Mouse (Mus musculus): ENCODE results near the gene Tdrd5.
"Not testable (repeated sequence)": the region's sequence is repeated elsewhere in the genome, so short reads cannot be mapped to it uniquely, and the experiment has no call there.

Tdrd5 gene

DNA sequence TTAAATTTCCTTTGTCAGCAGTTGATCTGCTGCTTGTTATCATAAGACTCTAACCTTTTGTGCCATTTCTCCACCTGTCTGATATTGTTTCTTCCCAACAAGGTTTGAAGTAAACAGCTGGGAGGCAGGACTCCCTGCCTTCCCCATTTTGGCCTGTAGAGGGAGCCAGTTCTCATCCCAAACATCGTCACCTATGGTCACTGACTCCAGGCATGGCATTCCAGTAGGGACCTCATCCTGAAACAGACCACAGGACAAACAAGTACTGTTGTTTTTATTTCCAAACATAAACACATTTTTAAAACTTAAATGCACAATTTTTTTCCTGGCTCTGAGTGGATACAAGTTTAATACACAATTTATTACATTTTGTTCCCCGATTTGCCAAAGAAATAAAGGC is 40.1 kb downstream of the Tdrd5 start:
- in situ Hi-C loops (cut with MboI, MseI), result no loop called here

DNA sequence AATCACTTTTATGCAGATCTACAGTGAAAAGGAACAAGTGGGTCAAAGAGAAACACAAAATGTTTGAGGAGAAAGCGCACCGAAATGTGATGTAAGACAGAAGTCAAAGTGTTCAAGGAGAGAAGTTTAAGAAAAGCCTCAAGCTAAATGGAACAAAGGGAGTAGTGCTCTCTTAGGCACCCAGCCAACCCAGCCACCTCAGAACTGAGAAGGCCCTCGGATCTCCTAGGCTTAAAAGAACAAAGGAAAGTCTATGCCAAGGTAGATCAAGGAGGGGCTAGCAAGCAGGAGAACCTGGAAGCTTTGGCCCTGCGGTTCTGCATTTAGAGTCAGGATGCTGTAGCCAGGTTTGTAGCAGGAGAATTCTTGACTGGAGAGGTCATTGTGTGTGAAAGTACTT is 48.6 kb downstream of the Tdrd5 start:
- in situ Hi-C loops (cut with MboI, MseI), result no loop called here

DNA sequence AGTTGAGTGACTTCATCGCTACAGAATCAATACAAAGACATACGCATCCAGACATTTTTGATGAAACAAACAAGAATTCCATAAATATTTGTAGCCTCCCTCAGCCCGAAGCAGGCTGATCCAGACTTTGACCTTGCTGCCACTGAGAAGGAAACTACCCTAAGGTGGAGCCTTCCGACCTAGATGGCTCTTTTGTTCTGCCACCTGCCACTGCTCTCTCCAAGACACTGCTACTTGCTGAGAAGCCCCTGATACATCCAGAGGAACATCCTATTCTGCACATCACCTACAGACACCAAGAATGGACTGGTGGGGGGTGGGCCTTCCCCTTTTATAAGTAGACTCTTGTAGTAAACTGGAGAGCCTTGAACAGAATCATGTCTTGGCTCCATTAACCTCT is 52.4 kb downstream of the Tdrd5 start:
- in situ Hi-C loops (cut with MboI, MseI), result not testable (repeated sequence)

DNA sequence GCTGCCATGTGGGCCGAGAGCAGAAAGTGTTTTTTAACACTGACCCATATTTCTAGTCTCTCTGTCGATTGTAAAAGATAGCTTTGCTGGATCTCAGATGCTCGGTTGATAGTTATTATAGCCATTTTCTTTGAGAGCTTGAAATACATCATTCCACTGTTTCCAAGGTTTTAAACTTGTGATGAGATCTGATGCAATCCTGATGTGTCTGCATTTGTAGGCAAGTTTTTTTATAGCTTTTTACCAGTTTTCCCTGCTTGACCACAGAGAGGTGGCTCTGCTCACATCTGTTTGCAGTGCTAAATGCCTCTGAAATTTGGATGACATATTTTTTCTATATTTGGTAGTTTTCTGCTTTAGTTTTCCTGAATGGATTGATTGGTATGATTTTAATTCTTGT is 55.6 kb downstream of the Tdrd5 start:
- in situ Hi-C loops (cut with MboI, MseI), result no loop called here

DNA sequence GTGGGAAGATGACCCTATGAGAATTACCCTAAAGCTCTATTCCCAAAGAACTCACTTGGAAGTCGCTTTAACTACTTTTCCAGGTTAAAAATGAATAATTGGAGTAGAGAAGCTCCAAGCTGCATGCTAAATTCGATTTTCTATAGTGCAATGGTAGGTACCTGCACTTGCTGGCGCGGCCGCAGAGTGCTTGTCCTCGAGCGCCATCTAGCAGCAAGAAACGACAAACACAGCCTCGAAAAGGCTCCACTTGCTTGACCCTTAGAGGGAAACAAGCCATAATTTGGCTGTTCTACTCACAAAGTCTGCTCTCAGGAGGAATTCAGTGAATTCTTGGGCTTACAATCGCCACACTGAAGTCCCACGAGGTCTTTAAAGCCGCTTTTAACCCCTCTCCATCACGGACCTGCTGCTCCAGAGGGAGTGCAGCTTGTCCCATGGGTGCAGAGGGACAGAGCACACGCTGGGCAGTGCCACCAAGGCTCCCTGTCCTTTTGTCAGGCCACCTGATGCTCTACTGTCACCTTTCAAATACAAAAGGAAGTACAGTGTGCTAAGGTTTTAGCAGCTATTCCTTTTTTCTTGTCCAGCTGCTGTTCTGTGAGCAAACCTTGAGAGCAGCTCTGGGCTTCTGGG is 61.6 kb downstream of the Tdrd5 start:
- in situ Hi-C loops (cut with MboI, MseI), result no loop called here

DNA sequence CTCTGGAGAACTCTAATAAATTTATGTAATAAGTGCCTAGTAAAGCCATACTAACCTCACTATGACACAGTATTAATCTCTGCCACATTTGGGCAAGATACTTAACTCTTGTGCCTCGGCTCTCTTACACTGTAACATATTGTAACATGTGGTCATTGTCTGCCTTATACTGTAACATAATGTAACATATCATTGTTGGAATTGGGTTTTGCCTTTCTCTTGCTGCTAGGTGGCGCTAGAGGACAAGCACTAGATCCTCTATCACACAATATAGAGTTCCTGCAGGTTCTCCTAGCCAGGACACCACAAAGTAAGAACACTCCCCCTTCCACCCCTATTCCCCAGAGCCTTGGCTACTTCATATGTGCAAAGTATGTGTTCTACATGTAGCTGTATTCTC is 62.4 kb downstream of the Tdrd5 start:
- in situ Hi-C loops (cut with MboI, MseI), result no loop called here

DNA sequence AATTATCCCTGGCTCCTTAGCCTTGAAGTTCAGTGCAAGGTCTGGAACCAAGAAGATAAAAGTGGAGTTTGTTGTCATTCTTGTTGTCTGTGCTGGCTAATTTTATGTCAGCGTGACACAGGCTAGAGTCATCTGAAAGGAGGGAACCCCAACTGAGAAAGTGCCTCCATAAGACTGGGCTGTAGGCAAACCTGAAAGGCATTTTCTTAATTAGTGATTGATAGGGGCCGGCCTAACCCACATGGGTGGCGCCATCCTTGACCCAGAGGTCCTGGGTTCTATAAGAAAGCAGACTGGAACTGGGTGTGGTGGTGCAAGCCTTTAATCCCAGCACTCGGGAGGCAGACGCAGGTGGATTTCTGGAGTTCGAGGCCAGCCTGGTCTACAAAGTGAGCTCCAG is 72.3 kb downstream of the Tdrd5 start:
- in situ Hi-C loops (cut with MboI, MseI), result loop anchor here (5.0 to 10.0 kb wide), 2 partner anchors 144 to 404 kb away; no protein-coding TSS in a partner anchor

DNA sequence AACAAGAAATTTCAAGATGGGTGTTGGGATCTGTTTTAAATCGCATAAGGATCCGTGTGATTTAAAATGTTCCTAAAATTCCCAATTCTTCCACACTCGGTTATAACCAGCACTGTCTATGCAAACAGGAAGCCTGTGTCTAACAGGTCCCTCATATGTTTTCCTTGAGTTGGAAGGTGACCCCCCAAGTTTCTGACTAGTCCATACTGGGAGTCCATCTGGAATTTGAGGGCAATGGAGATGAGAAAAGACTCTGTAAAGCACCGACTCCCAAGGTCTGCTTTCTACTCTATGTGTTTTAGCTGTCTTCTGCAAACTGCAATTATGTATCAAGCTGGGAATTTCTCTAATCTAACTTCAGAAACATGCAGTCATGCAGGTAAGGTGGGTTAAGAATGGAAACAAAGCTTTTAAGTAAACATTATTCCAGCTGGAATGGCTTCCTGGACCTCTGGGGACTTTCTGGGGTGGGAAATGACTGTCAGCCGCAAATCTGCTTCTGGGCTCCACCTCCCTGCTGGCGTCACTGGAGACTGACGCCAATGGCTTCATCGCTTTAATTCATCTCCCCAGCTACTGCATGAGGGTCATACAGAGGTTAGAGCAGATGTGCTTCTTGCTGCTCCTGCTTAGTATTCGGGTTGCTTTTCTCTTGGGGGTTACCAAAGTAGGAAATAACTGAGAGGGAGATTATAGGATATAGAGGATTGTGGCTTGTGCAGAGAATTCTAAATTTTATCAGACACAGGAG is 73.0 kb downstream of the Tdrd5 start:
- in situ Hi-C loops (cut with MboI, MseI), result loop anchor here (5.0 to 10.0 kb wide), 2 partner anchors 143 to 404 kb away; no protein-coding TSS in a partner anchor

DNA sequence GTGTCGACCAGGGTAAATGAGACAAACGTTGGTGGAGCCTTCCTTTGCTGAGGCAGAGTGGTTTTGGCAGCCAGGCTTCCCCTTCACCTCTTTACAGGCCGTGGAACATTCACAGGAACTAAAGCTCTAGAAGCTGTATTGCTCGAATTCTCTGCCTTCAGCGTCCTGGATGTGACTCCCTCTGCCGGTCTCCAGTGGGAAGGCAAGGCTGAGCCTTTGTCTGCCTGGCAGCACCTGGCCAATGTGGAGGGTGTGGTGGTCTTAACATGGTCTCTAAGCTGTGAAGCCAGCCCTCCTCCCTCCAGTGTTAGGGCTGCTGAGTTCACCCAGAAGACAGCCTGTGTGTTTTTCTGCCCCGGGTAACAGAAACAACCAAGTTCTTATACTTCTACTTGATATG is 74.0 kb downstream of the Tdrd5 start:
- in situ Hi-C loops (cut with MboI, MseI), result no loop called here

DNA sequence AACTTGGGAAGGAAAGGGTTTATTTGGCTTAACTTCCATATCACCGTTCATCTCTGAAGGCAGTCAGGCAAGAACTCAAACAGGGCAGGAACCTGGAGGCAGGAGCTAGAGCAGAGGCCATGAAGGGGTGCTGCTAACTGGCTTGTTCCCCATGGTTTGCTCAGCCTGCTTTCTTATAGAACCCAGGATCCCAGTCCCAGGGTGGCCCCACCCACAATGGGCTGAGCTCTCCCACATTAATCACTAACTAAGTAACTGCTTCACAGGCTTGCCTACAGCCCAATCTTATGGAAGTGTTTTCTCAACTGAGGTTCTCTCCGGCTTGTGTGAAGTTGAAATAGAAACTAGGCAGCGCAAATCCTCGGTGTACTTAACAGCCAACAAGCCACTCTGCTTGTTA is 74.7 kb downstream of the Tdrd5 start:
- in situ Hi-C loops (cut with MboI, MseI), result no loop called here

DNA sequence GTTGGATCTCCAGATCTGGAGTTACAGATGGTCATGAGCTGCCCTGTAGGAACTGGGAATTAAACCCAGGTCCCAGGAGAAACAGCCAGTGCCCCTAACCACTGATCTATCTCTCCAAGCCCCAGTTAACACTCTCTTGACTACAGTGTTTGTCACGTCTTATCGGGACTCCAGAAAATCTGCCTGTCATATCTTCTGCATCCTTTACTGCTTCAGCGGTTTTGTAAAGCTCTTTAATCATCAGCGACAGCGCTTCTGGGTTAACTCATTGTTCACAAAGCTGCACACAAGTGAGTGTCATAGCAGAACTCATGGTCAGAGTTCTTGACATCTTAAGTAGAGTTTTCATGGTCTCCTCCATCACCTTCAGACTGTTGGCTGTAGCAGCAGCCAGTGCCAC is 76.6 kb downstream of the Tdrd5 start:
- in situ Hi-C loops (cut with MboI, MseI), result no loop called here

DNA sequence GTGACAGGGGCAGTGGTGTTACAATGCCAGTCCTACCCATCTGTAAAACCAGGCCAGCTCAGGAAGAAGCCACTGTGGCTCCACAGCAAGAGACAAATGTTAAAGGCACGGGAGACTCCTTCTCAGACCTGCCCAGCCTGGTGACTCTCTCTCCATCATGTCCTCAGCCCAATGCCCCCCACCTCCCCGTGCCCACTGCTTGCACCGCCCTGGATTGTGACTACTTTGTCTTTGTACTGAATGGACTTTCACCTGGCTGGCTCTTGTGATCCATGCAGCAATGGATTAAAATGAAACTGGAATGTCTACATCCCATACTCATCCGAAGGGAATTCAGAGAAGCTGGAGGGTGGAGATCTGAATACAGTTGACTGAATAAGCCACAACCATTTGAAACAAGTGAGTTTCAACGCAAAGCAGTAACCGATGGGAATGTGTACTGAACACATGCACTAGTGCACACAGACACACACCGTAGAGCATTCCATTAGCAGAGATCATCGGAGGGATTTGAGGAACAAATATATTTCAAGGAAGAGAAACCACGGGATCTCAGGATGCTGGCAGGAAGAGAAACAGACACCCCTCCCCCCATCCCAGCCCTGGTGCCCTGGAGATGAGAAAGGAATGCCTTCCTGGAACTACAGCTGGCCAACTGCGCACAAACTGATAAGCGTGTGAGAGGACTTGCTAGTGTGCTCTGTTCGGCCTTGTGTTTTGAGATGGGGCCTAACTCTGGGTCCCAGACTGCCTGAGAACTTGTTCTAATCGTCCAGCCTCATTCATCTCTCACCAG is 81.1 kb downstream of the Tdrd5 start:
- in situ Hi-C loops (cut with MboI, MseI), result no loop called here

DNA sequence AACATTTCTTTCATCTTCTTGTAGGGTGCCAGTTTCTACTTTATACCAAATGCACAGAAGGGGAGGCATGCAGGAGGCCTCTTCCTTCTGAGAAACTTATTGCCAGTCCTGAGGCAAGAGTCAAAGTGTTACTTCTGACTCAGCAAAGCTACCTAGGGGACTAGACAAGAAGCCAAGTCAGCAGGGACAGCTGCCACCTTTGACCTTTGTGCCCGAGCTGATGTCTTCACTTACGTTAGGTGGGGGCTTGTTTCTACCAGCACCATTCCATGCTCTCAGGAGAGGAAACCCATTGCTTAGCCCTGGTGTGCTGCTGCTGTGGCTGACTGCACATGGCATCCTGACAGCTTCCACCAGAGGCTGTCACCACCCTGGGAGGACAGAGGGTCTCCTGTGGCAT is 82.1 kb downstream of the Tdrd5 start:
- in situ Hi-C loops (cut with MboI, MseI), result no loop called here

DNA sequence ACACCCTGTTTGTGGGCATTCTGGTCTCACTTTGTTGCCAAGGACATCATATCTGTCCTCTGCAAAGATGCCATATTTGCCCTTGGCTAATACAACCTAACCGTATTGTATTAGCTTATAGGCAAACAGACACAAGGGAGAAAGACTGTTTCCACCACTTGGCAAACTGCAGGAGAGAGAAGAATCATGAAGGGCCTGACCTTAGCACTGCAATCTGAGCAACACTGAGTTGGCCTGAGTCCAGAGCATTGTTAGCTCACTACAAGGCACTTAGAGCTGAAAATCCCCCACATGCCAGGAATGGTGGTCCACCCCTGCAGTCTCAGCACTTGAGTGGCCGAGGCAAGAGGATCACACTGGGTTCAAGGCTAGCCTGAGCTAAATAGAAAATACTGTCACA is 84.9 kb downstream of the Tdrd5 start:
- in situ Hi-C loops (cut with MboI, MseI), result no loop called here

DNA sequence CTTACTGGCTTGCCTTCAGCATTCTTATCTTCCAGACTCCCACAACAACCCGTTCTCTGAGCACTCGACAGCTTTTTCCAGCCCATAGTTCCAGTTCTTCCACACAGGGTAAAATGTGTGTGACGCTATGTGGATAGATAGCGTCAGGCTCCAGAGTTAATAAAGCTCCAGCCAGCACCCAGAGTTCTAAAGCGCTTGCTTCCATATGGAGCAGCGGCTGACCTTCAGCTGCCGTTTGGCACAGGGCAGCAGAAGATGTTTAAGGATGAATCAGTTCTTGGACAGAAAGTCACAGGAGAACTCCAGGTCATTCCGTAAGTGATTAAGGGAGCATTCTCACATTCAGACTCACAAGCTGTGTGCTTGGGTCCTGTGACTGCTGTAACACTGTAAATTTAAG is 85.5 kb downstream of the Tdrd5 start:
- in situ Hi-C loops (cut with MboI, MseI), result no loop called here

DNA sequence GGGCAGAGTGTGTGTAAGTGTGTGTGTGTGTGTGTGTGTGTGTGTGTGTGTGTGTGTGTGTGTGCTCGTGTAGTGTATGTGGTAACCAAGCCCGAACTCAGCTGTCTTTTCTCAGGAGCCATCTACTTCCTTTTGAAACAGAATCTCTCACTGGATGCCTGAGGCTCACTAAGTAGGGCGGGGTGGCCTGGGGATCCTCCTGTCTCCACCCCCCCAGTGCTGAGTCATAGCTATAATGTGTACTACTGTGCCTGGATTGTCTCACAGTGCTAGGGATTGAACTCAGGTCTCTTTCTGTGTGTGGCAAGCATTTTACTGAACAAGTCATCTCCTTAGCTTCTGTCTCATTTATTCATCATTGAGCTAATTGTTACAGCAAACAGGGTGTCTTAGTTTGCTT is 86.1 kb downstream of the Tdrd5 start:
- in situ Hi-C loops (cut with MboI, MseI), result no loop called here

DNA sequence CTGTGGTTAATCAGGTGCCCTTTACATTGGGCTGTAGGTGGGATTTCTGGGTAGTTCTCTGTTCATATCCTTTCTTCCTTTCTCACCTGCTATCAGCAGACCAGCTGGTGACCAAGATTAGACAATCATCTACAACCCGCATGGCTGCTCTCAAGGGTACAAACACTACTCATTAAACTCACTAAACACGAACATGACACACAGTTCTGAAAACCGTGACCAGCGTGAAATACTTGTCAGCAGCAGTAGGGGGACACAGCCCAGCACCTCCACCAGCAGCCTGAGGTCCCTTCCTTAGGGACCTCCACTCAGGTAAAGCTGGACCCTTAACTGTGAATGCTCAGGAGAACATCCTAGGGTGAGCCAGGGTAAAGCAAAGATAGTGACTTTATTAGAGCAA is 87.2 kb downstream of the Tdrd5 start:
- in situ Hi-C loops (cut with MboI, MseI), result no loop called here

DNA sequence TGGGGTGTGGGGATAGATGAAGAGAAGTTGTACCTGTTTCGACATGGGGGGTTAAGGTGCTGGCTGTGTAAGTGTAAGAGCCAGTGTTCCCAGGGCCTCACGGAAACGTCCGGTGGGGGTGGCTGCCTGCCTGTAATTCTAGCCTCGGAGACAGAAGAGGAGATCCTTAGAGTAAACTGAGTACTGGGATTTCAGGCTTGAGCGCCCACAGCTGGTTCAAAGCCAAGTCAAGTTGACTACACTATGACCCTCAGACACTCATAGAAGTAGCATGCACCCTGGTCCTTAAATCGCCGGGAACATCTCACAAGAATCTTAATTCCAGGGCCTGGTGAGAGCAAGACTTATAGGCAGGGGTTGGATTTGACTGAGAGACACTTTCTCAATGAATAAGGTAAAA is 88.8 kb downstream of the Tdrd5 start:
- in situ Hi-C loops (cut with MboI, MseI), result no loop called here

DNA sequence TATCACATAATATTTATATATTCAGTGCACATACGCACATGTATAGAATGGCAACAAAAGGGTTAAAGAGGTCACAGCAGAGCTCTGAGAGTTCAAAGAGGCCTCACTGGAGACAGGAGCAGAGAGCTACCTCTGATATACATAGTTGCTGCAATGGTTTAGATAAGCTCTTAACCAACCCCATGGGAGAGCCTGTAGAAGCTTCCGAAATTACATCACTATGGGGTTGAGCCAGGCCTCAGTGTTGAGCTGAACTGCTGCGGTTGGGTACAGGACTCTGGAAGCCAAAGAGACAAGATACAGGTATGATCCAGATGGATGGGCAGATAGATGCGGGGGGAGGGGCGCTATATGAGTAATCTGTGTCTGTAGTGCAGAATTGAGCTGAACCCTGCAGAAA is 90.5 kb downstream of the Tdrd5 start:
- in situ Hi-C loops (cut with MboI, MseI), result no loop called here

DNA sequence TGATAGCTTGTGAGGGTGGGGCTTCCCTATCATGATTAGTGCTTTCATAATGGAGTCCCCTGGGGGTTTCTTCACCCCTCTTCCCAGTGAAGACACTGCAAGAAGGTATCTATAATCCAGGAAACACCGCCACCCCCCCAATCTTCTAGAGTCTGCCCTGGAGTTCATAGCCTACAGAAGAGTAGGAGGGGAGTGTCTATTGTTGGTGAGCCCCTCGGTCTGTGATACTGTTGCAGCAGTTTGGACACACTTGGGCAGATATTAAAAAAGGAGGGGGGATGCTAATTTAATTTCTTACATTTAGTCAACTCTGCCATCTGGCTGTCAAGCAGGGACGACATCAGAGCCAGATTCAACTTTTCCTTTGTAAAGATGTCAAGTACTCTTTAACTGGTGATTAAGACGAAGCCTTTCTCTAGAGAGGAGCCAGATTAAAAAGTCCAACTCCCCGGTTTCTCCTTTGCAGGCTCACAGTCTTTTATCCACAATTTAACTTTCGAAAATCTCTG is 91.6 kb downstream of the Tdrd5 start:
- in situ Hi-C loops (cut with MboI, MseI), result no loop called here
